Mouse (Mus musculus) MEL (cell line): ENCODE data around the gene Grm7.

Source experiments
- CTCF ChIP-seq, 3 experiments: IDR thresholded peaks in 2 of 3; conservative IDR thresholded peaks in 1 of 3; 2 replicates each; pipeline ENCODE4 v1.5.1; 2011 to 2012; ENCODE audit warnings: low read length in 3 of 3, low read depth in 2 of 3, mild to moderate bottlenecking in 2 of 3, improper control_type of control experiment in 1 of 3, inconsistent platforms in 1 of 3, mixed read lengths in 1 of 3, moderate library complexity in 1 of 3; ENCODE audit not compliant: control insufficient read depth in 1 of 3, insufficient read depth in 1 of 3, poor library complexity in 1 of 3, severe bottlenecking in 1 of 3
- EP300 ChIP-seq, 2 experiments: IDR thresholded peaks; 2 replicates each; pipeline ENCODE4 v1.6.1; 2011; ENCODE audit warnings: improper control_type of control experiment in 2 of 2, low read length in 2 of 2, low read depth in 1 of 2, mild to moderate bottlenecking in 1 of 2

- TF ChIP-seq EP300 (IDR thresholded peaks at IDR 0.05; ENCODE audit: low read depth in 1 of 2, low read length in 2 of 2), result no peak
- TF ChIP-seq CTCF (IDR thresholded peaks at IDR 0.05 in 2 of 3, conservative IDR thresholded peaks at IDR 0.05 in 1 of 3; ENCODE audit: control insufficient read depth in 1 of 3, insufficient read depth in 1 of 3, low read depth in 2 of 3, low read length in 3 of 3, poor library complexity in 1 of 3, severe bottlenecking in 1 of 3), result no peak
Measured at GRCm38 (mm10) chr6:111481866-111482265, 836.5 kb downstream of the Grm7 start.
